Mouse (Mus musculus) gastrocnemius, postnatal 10 days (tissue): Measurements from ENCODE around the gene Zfand2b. TPM values are rescaled to one million over a fixed set of nuclear protein-coding genes. Genes with fewer than 3 reads are reported as not detected.

Experiments
- DNase-seq: peaks from one replicate; pipeline ENCODE4 v3.0.0; 2021; ENCODE audit warnings: mixed read lengths
- microRNA-seq, 2 experiments: library from miRNA; unstranded; fragments of <30 nt; microRNA quantifications; one replicate each; pipeline ENCODE4 v1.2.0; 2021
- total RNA-seq, 2 experiments: library from RNA; stranded (reverse); gene quantifications; 2 replicates each; pipeline ENCODE4 v1.2.3; 2021

The Zfand2b gene
- total RNA-seq, 2 experiments from 2014 or later: 12.4 to 14.0 TPM

DNA sequence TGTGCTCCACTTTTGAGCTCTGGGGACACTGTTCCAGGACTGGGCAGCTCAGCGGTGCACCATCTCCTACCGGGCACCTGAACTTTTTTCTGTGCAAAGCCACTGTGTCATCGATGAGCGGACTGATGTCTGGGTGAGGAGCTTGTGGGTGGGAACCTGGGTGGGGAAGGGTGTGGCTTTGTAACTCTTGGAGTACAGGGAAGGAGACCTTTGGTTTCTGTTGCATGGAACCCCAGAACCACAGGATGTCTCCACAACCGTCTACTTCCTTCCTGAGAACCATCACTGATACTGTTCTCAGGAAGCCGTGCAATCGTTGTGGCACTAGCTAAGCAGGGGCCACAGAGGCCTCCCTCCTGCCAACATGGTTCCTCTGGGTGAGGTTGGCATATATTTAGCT lies 44.6 kb downstream of the Zfand2b start:
- no peak for DNase-seq

DNA sequence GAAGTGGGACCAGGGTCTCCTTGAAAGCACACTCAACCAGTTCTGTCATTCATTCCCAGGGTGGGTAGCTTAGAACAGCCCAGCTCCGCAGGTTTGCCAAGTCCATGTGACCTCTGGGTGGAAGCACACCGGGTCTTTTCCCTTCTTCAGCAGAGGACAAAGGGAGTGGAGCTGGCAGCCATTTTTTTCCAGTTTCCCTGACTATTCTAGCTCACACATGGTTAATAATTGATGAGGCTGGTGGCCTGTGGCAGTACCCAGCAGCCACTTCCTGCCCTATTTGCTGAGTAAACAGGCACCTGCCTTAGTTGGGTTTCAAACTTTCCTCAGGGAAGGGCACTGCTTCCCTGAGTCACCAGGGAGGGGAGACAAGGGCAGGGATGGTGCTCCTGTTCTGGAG lies 46.0 kb downstream of the Zfand2b start:
- no peak for DNase-seq

DNA sequence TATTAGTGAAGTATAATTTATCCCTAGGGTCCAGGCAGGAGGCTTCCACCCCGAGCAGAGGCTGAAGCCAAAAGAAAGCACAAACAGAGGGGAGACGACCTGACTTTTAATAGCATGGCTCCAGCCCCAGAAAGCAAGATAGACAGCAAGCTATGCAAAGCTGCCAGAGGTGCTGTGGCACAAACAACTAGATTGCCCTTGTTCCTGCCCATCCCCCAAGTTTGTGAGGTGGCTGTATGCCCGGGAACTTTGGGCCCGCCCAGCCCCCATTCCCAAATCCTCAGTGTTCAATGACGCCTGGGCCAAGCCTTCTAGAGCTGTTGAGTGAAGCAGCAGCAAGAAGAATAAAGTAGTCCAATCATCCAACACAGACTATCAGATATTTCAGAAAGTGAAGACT lies 46.4 kb downstream of the Zfand2b start:
- DNase-seq: no peak

DNA sequence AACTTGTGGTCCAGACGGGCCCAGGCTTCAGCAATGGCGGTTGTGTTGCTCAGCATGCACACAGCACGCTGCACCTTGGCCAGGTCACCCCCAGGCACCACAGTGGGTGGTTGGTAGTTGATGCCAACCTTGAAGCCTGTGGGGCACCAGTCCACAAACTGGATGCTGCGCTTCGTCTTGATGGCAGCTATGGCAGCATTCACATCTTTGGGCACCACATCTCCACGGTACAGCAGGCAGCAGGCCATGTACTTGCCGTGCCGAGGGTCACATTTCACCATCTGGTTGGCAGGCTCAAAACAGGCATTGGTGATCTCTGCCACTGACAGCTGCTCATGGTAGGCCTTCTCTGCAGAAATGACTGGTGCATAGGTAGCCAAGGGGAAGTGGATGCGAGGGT lies 47.3 kb downstream of the Zfand2b start:
- DNase-seq: peak; percentile 27

DNA sequence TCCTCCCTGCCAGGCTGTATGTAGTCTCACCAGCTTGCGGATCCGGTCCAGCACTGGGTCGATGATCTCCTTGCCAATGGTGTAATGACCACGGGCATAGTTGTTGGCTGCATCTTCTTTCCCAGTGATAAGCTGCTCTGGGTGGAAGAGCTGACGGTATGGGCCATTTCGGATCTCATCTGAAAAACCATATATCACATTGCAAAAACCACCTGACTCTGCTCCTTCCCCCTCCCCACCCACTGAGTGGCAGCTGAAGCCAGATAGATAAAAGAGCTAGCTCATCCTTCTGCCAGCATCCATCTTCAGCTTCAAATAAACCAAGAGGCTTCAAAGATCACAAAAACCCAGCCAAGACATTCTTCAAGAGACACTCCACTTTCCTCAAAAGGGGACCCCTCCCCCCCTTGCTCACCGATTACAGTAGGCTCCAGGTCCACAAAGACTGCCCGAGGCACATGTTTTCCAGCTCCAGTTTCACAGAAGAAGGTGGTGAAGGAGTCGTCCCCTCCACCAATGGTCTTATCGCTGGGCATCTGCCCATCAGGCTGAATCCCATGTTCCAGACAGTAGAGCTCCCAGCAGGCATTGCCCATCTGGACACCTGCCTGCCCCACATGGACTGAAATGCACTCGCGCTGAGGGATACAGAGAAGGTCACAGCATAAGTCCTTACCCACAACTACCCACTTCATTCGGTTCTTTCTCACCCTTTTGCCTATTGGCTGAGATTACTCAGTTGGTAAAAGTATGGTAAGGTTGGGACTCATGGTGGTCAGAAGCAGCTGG lies 48.5 kb downstream of the Zfand2b start:
- peak; percentile 49 for DNase-seq

DNA sequence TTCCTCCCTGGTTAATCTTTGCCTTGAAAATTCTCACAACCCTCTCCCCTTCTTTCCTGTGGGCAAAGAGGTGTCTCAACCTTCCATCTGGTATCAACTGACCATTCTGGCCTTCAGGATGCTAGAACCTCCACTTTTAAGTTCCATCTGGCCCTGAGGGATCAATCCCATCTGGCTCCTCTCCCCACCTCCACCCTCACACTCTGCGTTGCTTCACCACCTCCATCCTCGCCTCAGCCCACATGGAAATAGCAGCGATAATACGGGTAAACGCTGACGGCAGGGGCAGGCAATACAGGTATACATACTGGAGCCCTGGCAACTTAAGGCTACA lies 49.4 kb downstream of the Zfand2b start:
- DNase-seq: no peak

DNA sequence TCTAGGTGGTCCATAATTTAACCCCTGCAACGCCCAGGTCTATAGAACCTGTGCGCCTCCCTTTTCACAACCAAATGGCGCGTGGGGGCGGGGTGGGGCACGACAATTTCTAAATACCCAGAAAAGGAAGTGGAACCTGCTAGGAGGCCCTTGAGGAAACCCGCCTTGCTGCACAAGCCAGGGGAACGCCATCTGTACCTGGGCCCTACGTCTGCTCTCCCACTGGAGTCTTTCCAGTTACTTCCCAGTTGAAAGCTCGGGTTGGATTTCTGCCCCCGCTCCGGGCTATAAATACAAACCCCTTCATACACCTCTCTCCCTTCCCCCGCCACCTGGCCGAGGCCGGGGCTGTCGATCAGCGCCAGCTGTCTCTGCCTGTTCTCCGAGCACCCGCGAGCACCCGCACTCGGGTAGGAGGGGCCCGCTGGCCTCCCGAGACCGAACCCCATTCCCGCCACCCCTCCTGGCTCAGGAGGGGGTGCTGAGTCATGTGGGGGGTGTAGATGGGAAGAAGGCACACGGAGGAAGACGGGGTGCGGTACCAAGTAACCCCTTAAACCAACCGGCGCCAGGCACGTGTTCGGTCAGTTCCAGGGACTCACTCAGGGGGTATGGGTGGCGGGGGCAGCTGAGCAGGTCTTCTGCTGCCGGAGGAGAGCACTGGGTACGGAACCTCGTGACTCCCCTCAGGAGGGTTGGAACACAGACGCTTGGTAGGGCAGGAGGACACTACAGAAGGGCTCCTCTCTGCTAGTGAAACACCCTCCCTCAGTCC lies 50.0 kb downstream of the Zfand2b start:
- DNase-seq: peak; percentile 74

DNA sequence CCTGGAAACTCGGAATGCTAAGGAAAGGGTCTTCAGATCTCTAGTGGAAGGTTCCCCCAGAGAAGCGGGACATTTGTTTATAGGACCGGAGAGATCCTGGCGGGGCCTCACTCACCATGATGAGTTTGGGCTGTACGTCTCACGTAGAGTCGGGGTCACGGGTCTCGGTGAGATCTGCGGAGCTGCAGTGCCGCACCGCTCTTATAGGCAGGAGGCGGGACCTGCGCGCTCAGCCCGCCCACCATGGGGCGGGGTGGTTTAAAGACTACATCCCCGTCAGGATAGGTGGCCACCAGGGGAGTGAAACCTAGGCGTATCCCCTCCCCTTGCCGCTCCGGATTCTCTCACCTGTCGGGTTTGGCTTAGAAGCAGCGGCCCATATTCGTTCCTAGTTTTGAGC lies 50.6 kb downstream of the Zfand2b start:
- DNase-seq: peak; percentile 84

DNA sequence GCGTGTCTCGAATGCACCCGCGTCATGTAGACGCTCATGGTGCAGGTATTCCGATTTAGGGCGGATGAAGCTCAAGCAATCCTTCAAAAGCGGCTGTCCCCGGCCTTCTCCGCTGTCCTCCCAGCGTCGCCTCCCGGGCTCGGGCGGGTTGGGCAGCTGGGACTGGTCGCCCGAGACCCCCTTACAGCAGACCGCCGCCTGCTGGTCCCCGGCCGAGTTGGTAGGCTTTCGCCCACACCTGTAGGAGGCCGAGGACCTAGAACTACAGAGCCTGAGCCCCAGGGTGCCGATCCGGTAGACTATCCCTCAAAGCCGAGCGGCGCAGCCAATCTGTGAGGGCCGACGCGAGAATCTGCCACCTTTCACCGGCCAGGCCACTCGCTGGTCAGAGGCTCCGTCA lies 51.1 kb downstream of the Zfand2b start, which contains the start of gene Tuba4a:
Gene Tuba4a, minus strand, starts transcription at position 335 of the 400 bp plus-strand sequence.
- no peak for DNase-seq

Small RNA genes within 50 kb of the gene (microRNA-seq; reads per million reads assigned to microRNA genes)
- gene Gm27943: 0 reads per million in 2 experiments

Other genes with a start within 250 kb of the Zfand2b start
- not detected for gene Cfap65, start 233.0 kb upstream of the Zfand2b start, total RNA-seq
- gene Ihh, start 217.0 kb upstream of the Zfand2b start, total RNA-seq: under 1 TPM; 0.16 to 0.23 TPM
- 1 to 10 TPM; 4.0 to 5.4 TPM for gene Nhej1, start 43.4 kb upstream of the Zfand2b start, total RNA-seq
- gene Slc23a3, start 34.8 kb upstream of the Zfand2b start, total RNA-seq: not detected
- gene Cnppd1, start 25.9 kb upstream of the Zfand2b start, total RNA-seq: 10 to 100 TPM; 20.1 to 22.3 TPM
- 10 to 100 TPM; 18.1 to 21.5 TPM for gene Retreg2, start 25.9 kb upstream of the Zfand2b start, total RNA-seq
- 10 to 100 TPM; 20.8 to 24.2 TPM for gene Abcb6, start 11.7 kb downstream of the Zfand2b start, total RNA-seq
- 1 to 10 TPM; 6.8 to 9.4 TPM for gene Ankzf1, start 23.5 kb downstream of the Zfand2b start, total RNA-seq
- gene Atg9a, start 23.6 kb downstream of the Zfand2b start, total RNA-seq: 10 to 100 TPM; 50.8 to 51.0 TPM
- 1 to 10 TPM; 6.5 to 8.6 TPM for gene Glb1l, start 42.2 kb downstream of the Zfand2b start, total RNA-seq
- gene Stk16, start 42.2 kb downstream of the Zfand2b start, total RNA-seq: 10 to 100 TPM; 31.8 to 40.3 TPM
- gene Tuba4a, start 51.2 kb downstream of the Zfand2b start, total RNA-seq: 100 to 1,000 TPM; 490 to 573 TPM
- not detected for gene A630095N17Rik, start 63.5 kb downstream of the Zfand2b start, total RNA-seq
- 10 to 100 TPM; 32.4 to 38.8 TPM for gene Dnajb2, start 67.8 kb downstream of the Zfand2b start, total RNA-seq
- under 1 TPM; 0.65 to 0.68 TPM for gene Ptprn, start 95.9 kb downstream of the Zfand2b start, total RNA-seq
- not detected for gene Resp18, start 109.8 kb downstream of the Zfand2b start, total RNA-seq
- gene Dnpep, start 149.3 kb downstream of the Zfand2b start, total RNA-seq: 10 to 100 TPM; 51.0 to 53.8 TPM
- gene Des, start 191.7 kb downstream of the Zfand2b start, total RNA-seq: 1,000 to 10,000 TPM; 1,482 to 1,503 TPM
- gene Speg, start 206.7 kb downstream of the Zfand2b start, total RNA-seq: 100 to 1,000 TPM; 196 to 209 TPM